Mouse (Mus musculus) R1 (cell line): Measurements from ENCODE around the gene Sept1.

Experiments
- DNase-seq: peaks from one replicate; pipeline ENCODE4 v3.0.0-alpha.2; 2018; ENCODE audit warnings: low read depth, low spot score

The Sept1 gene

GRCm38 (mm10) chr7:127194011-127194632 lies 38.8 kb downstream of the Sept1 start:
- no peak for DNase-seq

GRCm38 (mm10) chr7:127192989-127193388 lies 39.9 kb downstream of the Sept1 start:
- DNase-seq = no peak

- no peak for DNase-seq
Measured at GRCm38 (mm10) chr7:127190672-127191071, 42.3 kb downstream of the Sept1 start.

- no peak for DNase-seq
Measured at GRCm38 (mm10) chr7:127188305-127189276, 44.3 kb downstream of the Sept1 start.

- peak; percentile 89 for DNase-seq
Measured at GRCm38 (mm10) chr7:127187351-127187750, 45.6 kb downstream of the Sept1 start.

GRCm38 (mm10) chr7:127185601-127186000 lies 47.3 kb downstream of the Sept1 start:
- peak; percentile 80 for DNase-seq

GRCm38 (mm10) chr7:127184720-127185119 lies 48.2 kb downstream of the Sept1 start:
- DNase-seq = no peak

GRCm38 (mm10) chr7:127183828-127184227 lies 49.1 kb downstream of the Sept1 start:
- peak; percentile 83 for DNase-seq

- DNase-seq = no peak
Measured at GRCm38 (mm10) chr7:127183345-127183744, 49.6 kb downstream of the Sept1 start.

- peak; percentile 78 for DNase-seq
Measured at GRCm38 (mm10) chr7:127181724-127182123, 51.2 kb downstream of the Sept1 start.

GRCm38 (mm10) chr7:127180783-127181182 lies 52.1 kb downstream of the Sept1 start:
- no peak for DNase-seq

GRCm38 (mm10) chr7:127176937-127177336 lies 56.0 kb downstream of the Sept1 start:
- no peak for DNase-seq

- DNase-seq = no peak
Measured at GRCm38 (mm10) chr7:127166501-127166900, 66.4 kb downstream of the Sept1 start.

GRCm38 (mm10) chr7:127165607-127166493 lies 67.1 kb downstream of the Sept1 start:
- DNase-seq = no peak
